Mouse (Mus musculus) lung, postnatal 0 days (tissue): ENCODE measurements around the gene Crtc2. TPM values are rescaled to one million over a fixed set of nuclear protein-coding genes. Genes with fewer than 3 reads are reported as not detected.

Experiments used
- ATAC-seq: fragments of 200-750 bp; cut with Nextera tagmentation; 2 replicates; pipeline ENCODE4 v1.8.0; 2017; ENCODE audit warnings: moderate library complexity
- DNase-seq: peaks from one replicate; pipeline ENCODE4 v3.0.0-alpha.2; 2016; ENCODE audit warnings: low spot score
- H3K27ac ChIP-seq: fragments of 300-500 bp; sonication (generic); 2 replicates; pipeline ENCODE4 v1.5.1; 2014; ENCODE audit warnings: antibody characterized with exemption, mild to moderate bottlenecking, low read length, mixed read lengths
- H3K27me3 ChIP-seq: fragments of 300-500 bp; sonication (generic); replicated peaks from 2 replicates; pipeline ENCODE4 v1.6.1; 2014; ENCODE audit warnings: low read length, mixed read lengths; ENCODE audit not compliant: insufficient read depth
- H3K36me3 ChIP-seq: fragments of 300-500 bp; sonication (generic); 2 replicates; pipeline ENCODE4 v1.6.1; 2014; ENCODE audit warnings: low read length, mixed read lengths; ENCODE audit not compliant: insufficient read depth
- H3K4me1 ChIP-seq: fragments of 300-500 bp; sonication (generic); 2 replicates; pipeline ENCODE4 v1.6.1; 2014; ENCODE audit warnings: antibody characterized with exemption, low read depth, low read length, mixed read lengths; ENCODE audit not compliant: insufficient read depth
- H3K4me2 ChIP-seq: fragments of 300-500 bp; sonication (generic); replicated peaks from 2 replicates; pipeline ENCODE4 v1.6.1; 2014; ENCODE audit warnings: low read depth, mild to moderate bottlenecking, low read length, moderate library complexity, mixed read lengths
- H3K4me3 ChIP-seq: fragments of 300-500 bp; sonication (generic); 2 replicates; pipeline ENCODE4 v1.5.1; 2014; ENCODE audit warnings: low read depth, low read length
- H3K9ac ChIP-seq: fragments of 300-500 bp; sonication (generic); replicated peaks from 2 replicates; pipeline ENCODE4 v1.6.1; 2014; ENCODE audit warnings: low read depth, mild to moderate bottlenecking
- H3K9me3 ChIP-seq: fragments of 300-500 bp; sonication (generic); 2 replicates; pipeline ENCODE4 v1.6.1; 2016; ENCODE audit warnings: low read length, mixed read lengths
- CTCF ChIP-seq: IDR thresholded peaks from 2 replicates; pipeline ENCODE4 v1.5.1; 2016; ENCODE audit warnings: antibody characterized with exemption, mild to moderate bottlenecking
- EP300 ChIP-seq: IDR thresholded peaks from 2 replicates; pipeline ENCODE4 v1.6.1; 2016; ENCODE audit warnings: antibody characterized with exemption, mild to moderate bottlenecking, control low read depth
- WGBS: fragments of 180-500 bp; shearing (Covaris S2); extraction: QIAGEN DNeasy Blood & Tissue Kit; methylation state at CpG from one replicate; pipeline ENCODE4 v1.1.7; 2014; 5-methylcytosine and 5-hydroxymethylcytosine counted together
- polyA plus RNA-seq: library from polyadenylated mRNA; unstranded; fragments of >200 nt; fragmentation: Nextera tagmentation; extraction: Ambion mirVana; gene quantifications from 2 replicates; pipeline ENCODE4 v1.2.1, GENCODE M21; 2015

The Crtc2 gene
- polyA plus RNA-seq, 1 experiment from 2014 or later = 16.2 TPM

- DNase-seq (no peak), ATAC-seq (no peak)
- H3K9me3 ChIP-seq = no peaks in the 10 kb centered on the region
- H3K27ac ChIP-seq = no peak overlapping the region
- H3K27me3 ChIP-seq = no peaks in the 10 kb centered on the region
- 95% methylated on average over 2 of the region's 2 CpGs for WGBS
- H3K36me3 ChIP-seq = 0 out of 2 replicates have a peak, but pooled peaks cover 4% of the 10 kb centered on the region
- H3K4me1 ChIP-seq = peaks cover 11% of the 10 kb centered on the region; the same call in 1 of the 2 replicates
- H3K4me3 ChIP-seq = no peak overlapping the region
- TF ChIP-seq EP300 = no peak
- TF ChIP-seq CTCF = no peak
- H3K4me2 ChIP-seq = no peak overlapping the region
- H3K9ac ChIP-seq = no peak overlapping the region
These were observed 12.7 kb upstream of the Crtc2 start for GRCm38 (mm10) chr3:90241251-90241650.

- ATAC-seq (no peak), DNase-seq (no peak)
- Histone ChIP-seq H3K4me3 (no peak overlapping the region), H3K27me3 (no peaks in the 10 kb centered on the region), H3K9me3 (no peaks in the 10 kb centered on the region), H3K9ac (no peak overlapping the region), H3K4me2 (no peak overlapping the region), H3K4me1 (peaks cover 11% of the 10 kb centered on the region; the same call in 1 of the 2 replicates), H3K27ac (no peak overlapping the region), H3K36me3 (no peaks in the 10 kb centered on the region)
- TF ChIP-seq CTCF (no peak), EP300 (no peak)
- WGBS = 84% methylated on average over 10 of the region's 10 CpGs
These were observed 12.1 kb upstream of the Crtc2 start for GRCm38 (mm10) chr3:90241669-90242358.

DNA sequence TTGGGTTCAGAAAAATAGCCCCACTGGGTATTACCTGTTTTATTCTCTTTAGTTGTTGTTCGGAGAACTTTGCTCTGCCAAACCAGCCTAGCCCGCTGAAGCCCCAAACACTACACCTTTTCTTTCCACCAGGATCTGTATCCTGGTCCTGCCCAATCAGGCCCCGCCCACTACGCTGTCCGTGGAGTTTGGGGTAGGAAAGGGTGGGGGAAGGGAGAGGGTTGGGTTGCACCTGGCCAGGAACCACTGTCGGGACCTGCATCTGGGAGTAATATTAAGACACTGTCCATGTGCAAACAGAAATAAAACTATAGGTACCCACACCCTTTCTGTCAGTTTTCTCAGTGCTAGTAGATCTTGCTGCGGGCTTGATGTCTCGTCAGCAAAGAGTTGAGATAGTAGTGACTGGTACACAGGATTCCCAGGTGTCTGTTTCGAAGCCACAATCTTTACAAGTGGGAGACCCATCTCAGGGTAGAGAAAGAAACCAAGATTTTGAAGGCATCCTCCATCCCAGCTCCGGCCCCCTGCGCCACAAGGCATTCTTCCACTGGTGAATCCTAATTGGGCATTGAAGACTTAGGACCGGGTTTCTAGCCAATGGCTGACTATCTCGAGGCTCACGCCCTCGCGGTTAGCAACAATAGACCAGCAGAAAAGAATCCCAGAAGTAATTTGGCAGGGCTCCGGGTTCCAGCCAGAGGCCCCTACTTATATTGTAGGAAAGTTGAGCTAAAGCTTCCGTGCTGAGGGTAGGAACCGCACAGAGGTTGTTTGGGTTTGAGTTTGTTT, 10.8 kb upstream of the Crtc2 start, which contains the start of gene Creb3l4:
Gene Creb3l4 (minus strand): TSS at position 529 of the 792 bp plus-strand sequence.
- H3K9ac ChIP-seq = peak within 1 kb of the TSS; percentile 32; the same call in 1 of the 2 replicates
- 10% methylated on average over 19 of the region's 19 CpGs for WGBS
- H3K4me1 ChIP-seq = peaks cover 11% of the 10 kb centered on the region; the same call in 1 of the 2 replicates
- H3K27me3 ChIP-seq = no peaks in the 10 kb centered on the region
- DNase-seq (peak; percentile 81), ATAC-seq (peak; percentile 64)
- no peaks in the 10 kb centered on the region for H3K9me3 ChIP-seq
- H3K4me3 ChIP-seq = peak within 1 kb of the TSS; percentile 34
- peak within 1 kb of the TSS; percentile 38; the same call in 1 of the 2 replicates for H3K27ac ChIP-seq
- no peak for TF ChIP-seq CTCF
- TF ChIP-seq EP300 = 0 out of 2 replicates have a peak, but pooled peaks have one; percentile 30
- no peaks in the 10 kb centered on the region for H3K36me3 ChIP-seq
- peak within 1 kb of the TSS; percentile 65 for H3K4me2 ChIP-seq

GRCm38 (mm10) chr3:90245406-90245805, 8.6 kb upstream of the Crtc2 start:
- no peak for TF ChIP-seq CTCF
- no peak for TF ChIP-seq EP300
- H3K27ac ChIP-seq = no peak overlapping the region
- H3K27me3 ChIP-seq = no peaks in the 10 kb centered on the region
- H3K4me1 ChIP-seq = peaks cover 13% of the 10 kb centered on the region; the same call in 1 of the 2 replicates
- no peak overlapping the region for H3K4me3 ChIP-seq
- H3K4me2 ChIP-seq = no peak overlapping the region
- H3K9me3 ChIP-seq = no peaks in the 10 kb centered on the region
- DNase-seq (peak; percentile 8), ATAC-seq (no peak)
- WGBS = 52% methylated on average over 2 of the region's 2 CpGs
- H3K36me3 ChIP-seq = no peaks in the 10 kb centered on the region
- H3K9ac ChIP-seq = no peak overlapping the region

DNA sequence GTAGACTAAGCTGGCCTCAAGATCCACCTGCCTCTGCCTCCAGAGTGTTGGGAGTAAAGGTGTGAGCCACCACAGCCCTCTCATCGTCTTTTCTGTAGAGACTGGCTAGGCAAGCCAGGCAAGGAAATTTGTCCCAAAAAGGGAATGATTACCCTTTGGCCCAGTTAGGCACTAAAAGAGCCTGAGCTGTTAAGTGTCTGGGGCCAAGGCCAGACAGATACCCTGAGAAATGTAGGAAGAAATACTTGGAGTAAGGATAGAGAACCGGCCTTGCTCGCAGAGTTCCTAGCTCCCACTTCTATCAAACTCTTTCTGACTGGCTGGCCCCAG, 6.4 kb upstream of the Crtc2 start:
- 1% methylated on average over 3 of the region's 3 CpGs for WGBS

More for the DNA sequence above, 6.4 kb upstream of the Crtc2 start:
- peak overlapping the region; percentile 65 for H3K9ac ChIP-seq
- peak overlapping the region; percentile 92 for H3K27ac ChIP-seq
- H3K4me2 ChIP-seq = peak overlapping the region; percentile 79
- peak overlapping the region; percentile 58 for H3K4me3 ChIP-seq
- H3K36me3 ChIP-seq = no peaks in the 10 kb centered on the region
- TF ChIP-seq CTCF = no peak
- TF ChIP-seq EP300 = no peak
- peaks cover 13% of the 10 kb centered on the region; the same call in 1 of the 2 replicates for H3K4me1 ChIP-seq
- no peaks in the 10 kb centered on the region for H3K9me3 ChIP-seq
- ATAC-seq = no peak
- DNase-seq = no peak
- H3K27me3 ChIP-seq = no peaks in the 10 kb centered on the region
